ENCODE assay signal across 22 mouse cellular contexts in the genomic region with DNA sequence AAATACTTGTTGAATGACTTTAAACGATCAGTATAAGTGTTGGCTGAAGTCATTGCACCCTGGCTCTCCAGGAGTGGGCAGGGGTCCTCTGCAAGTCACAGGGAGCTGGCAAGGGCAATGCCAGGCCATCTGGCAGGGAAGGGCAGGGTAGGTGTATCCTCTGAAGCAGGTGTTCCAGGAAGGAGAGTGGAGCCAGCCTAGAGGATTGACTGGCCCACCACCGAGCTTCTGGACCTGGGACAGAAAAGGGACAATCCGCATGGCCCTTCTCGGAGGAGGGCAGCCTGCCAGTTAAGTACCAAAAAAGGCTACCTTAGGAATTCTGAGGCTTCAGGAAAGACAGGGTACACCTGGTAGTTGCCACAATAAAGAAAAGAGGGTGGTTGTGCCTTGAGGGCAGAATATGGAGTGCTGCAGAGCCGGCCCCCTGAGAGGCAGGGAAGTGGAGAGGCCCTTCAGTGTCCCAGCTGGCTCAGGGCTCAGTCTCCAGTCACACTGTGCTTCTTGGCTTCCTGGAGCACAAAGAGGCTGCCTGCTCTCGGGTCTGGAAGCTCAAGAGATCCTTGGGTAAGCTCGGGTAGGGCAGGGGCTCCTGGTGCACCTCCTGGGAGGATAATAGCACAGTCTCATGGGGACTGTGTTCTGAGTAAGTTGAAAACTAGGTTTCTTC. TPM values are rescaled to one million over a fixed set of nuclear protein-coding genes. Genes with fewer than 3 reads are reported as not detected.
A peak's percentile ranks its signal among the peaks of the same experiment; 100 is the strongest.
DNase-seq lines count a peak whose midpoint lies in the region; ATAC-seq and TF ChIP-seq lines count a peak whose summit lies in the region.
"Had no signal": no experiment of that assay in that cellular context is flagged by ENCODE, and none has a peak within 500 bp of the region (broad histone marks: within the 10 kb centered on the region; RNA-seq: fewer than 3 reads in every experiment).

No protein-coding gene starts in this region.

- no peaks in the 10 kb centered on the region for H3K9me3 ChIP-seq in lung, embryonic 14.5 days (ENCODE audit: low read depth, low read length)
- H3K9me3 ChIP-seq: intestine, embryonic 15.5 days; limb, embryonic 13.5 days; midbrain, embryonic 12.5 days; neural tube, embryonic 13.5 days had no signal

- 0 out of 2 replicates have a peak, but pooled peaks cover 6% of the 10 kb centered on the region for H3K27me3 ChIP-seq in lung, embryonic 14.5 days (ENCODE audit: insufficient read depth, low read length)

- TF ChIP-seq CTCF in lung, embryonic 14.5 days (IDR thresholded peaks at IDR 0.05; ENCODE audit: low read depth), result no peak

- no peak for DNase-seq in lung, embryonic 14.5 days
- no peak for DNase-seq in lung, postnatal 14 days
- peak; percentile 79 for DNase-seq in brain, adult 2 months (ENCODE audit: low read depth, low spot score)
- peak; percentile 74 for DNase-seq in cerebellum, adult 11 months
- peak; percentile 88 to 93 for DNase-seq in cerebellum, postnatal 10 days
- DNase-seq in adrenal gland, postnatal 25 days, result no peak
- DNase-seq: adrenal gland, adult 2 months; gastrocnemius, postnatal 36 days; heart, postnatal 10 days; kidney, postnatal 36 days; right cerebral cortex, adult 18-20 months; thymus, postnatal 25 days had no signal

- peak overlapping the region; percentile 12; the same call in 1 of the 2 replicates for H3K27ac ChIP-seq in lung, embryonic 14.5 days (ENCODE audit: low read depth)
- H3K27ac ChIP-seq: hindbrain, embryonic 14.5 days; intestine, embryonic 15.5 days; limb, embryonic 13.5 days; liver, embryonic 14.5 days; neural tube, embryonic 13.5 days had no signal

- H3K4me2 ChIP-seq in lung, embryonic 14.5 days, result no peak overlapping the region
- H3K4me2 ChIP-seq: hindbrain, embryonic 14.5 days; intestine, embryonic 15.5 days; limb, embryonic 13.5 days; midbrain, embryonic 12.5 days; neural tube, embryonic 13.5 days had no signal

- 0 out of 2 replicates have a peak, but pooled peaks cover 2% of the 10 kb centered on the region for H3K4me1 ChIP-seq in lung, embryonic 14.5 days (ENCODE audit: insufficient read depth)

- no peak overlapping the region for H3K4me3 ChIP-seq in lung, embryonic 14.5 days (ENCODE audit: low read depth, low read length)
- H3K4me3 ChIP-seq: erythroblast, embryonic 14.5 days; intestine, embryonic 15.5 days; limb, embryonic 13.5 days; midbrain, embryonic 12.5 days; neural tube, embryonic 13.5 days had no signal

- H3K9ac ChIP-seq in lung, embryonic 14.5 days, result no peak overlapping the region
- H3K9ac ChIP-seq: hindbrain, embryonic 14.5 days; intestine, embryonic 15.5 days; limb, embryonic 13.5 days; liver, embryonic 14.5 days; midbrain, embryonic 12.5 days; neural tube, embryonic 13.5 days had no signal

- ATAC-seq in lung, embryonic 14.5 days (ENCODE audit: insufficient read depth), result no peak
- no peak for ATAC-seq in CD4-positive, CD25-positive, alpha-beta regulatory T cell, adult 4 months
- ATAC-seq: forebrain, embryonic 14.5 days; intestine, embryonic 15.5 days had no signal

- H3K36me3 ChIP-seq in lung, embryonic 14.5 days (ENCODE audit: insufficient read depth), result no peaks in the 10 kb centered on the region
- H3K36me3 ChIP-seq: intestine, embryonic 15.5 days; limb, embryonic 13.5 days; midbrain, embryonic 12.5 days; neural tube, embryonic 13.5 days had no signal

- 51% methylated on average over 7 of the region's 7 CpGs for WGBS in lung, embryonic 14.5 days

RNA-seq across cellular contexts. Expression of gene Cdk18, which starts 21.9 kb away (rescaled TPM):
- polyA plus RNA-seq in lung, embryonic 14.5 days (2014; fragmentation: Nextera tagmentation; extraction: Ambion mirVana), result 7.3 and 8.0 TPM in 2 replicates
- 16.5 and 18.0 TPM in 2 replicates for total RNA-seq in adrenal gland, postnatal 25 days (2021)
- polyA plus RNA-seq in CD4-positive, CD25-positive, alpha-beta regulatory T cell, adult 4 months (2017; shearing (Covaris generic)), result not detected
- polyA plus RNA-seq: erythroblast, embryonic 14.5 days had no signal

RNA-seq across cellular contexts. Expression of gene Lemd1, which starts 29.9 kb away (rescaled TPM):
- polyA plus RNA-seq in lung, embryonic 14.5 days (2014; fragmentation: Nextera tagmentation; extraction: Ambion mirVana), result 1.9 and 3.1 TPM in 2 replicates
- not detected in 2 replicates for total RNA-seq in adrenal gland, postnatal 25 days (2021)
- polyA plus RNA-seq in CD4-positive, CD25-positive, alpha-beta regulatory T cell, adult 4 months (2017; shearing (Covaris generic)), result not detected
- total RNA-seq: common myeloid progenitor, adult 5-6 weeks; gastrocnemius, postnatal 36 days; heart, postnatal 10 days had no signal
- polyA plus RNA-seq: erythroblast, embryonic 14.5 days; liver, embryonic 14.5 days had no signal

RNA-seq across cellular contexts. Expression of gene AC124108.1, which starts 29.9 kb away (rescaled TPM):
- 0.78 and 1.0 TPM in 2 replicates for polyA plus RNA-seq in lung, embryonic 14.5 days (2014; fragmentation: Nextera tagmentation; extraction: Ambion mirVana)
- total RNA-seq in adrenal gland, postnatal 25 days (2021), result not detected in 2 replicates
- polyA plus RNA-seq in CD4-positive, CD25-positive, alpha-beta regulatory T cell, adult 4 months (2017; shearing (Covaris generic)), result not detected
- total RNA-seq: common myeloid progenitor, adult 5-6 weeks; gastrocnemius, postnatal 36 days; heart, postnatal 10 days had no signal
- polyA plus RNA-seq: erythroblast, embryonic 14.5 days; liver, embryonic 14.5 days had no signal

Comparison
In these comparisons a context has a peak if more than half of its experiments do, and no peak if none do; other contexts are left out.
1. DNase-seq: peak in brain, adult 2 months (single experiment), cerebellum, adult 11 months (single experiment) and cerebellum, postnatal 10 days (2 of 2); none in lung, embryonic 14.5 days (single experiment), lung, postnatal 14 days (single experiment) and adrenal gland, postnatal 25 days (single experiment).